Mouse (Mus musculus) heart, postnatal 10 days (tissue): ENCODE measurements around the gene Gm20388. TPM values are rescaled to one million over a fixed set of nuclear protein-coding genes. Genes with fewer than 3 reads are reported as not detected.

ENCODE experiments used
- DNase-seq, 2 experiments: peaks; one replicate each; pipeline ENCODE4 v3.0.0; 2021
- intact Hi-C: fragments of 180-260 bp; cut with DNase I; formaldehyde crosslinking; loops from one replicate; pipeline ENCODE4 v1.15.1; 2025
- total RNA-seq, 2 experiments: library from RNA; stranded (reverse); gene quantifications; 2 replicates each; pipeline ENCODE4 v1.2.3; 2021

Gene Gm20388
- total RNA-seq, 2 experiments from 2014 or later: 2.0 to 2.2 TPM

GRCm38 (mm10) chr8:121935341-121936294 lies 2025.0 kb downstream of the Gm20388 start:
- intact Hi-C loops: no loop called here
- DNase-seq: peak; percentile 39 to 54

- DNase-seq: no peak
- intact Hi-C loops: no loop called here
Measured at GRCm38 (mm10) chr8:121936391-121936790, 2025.8 kb downstream of the Gm20388 start.

- no peak for DNase-seq
- intact Hi-C loops: no loop called here
Measured at GRCm38 (mm10) chr8:121938732-121939131, 2028.1 kb downstream of the Gm20388 start.

GRCm38 (mm10) chr8:121943057-121943540 lies 2032.5 kb downstream of the Gm20388 start:
- no peak for DNase-seq
- intact Hi-C loops: no loop called here

GRCm38 (mm10) chr8:121943716-121944115 lies 2033.1 kb downstream of the Gm20388 start:
- intact Hi-C loops: no loop called here
- DNase-seq: no peak

GRCm38 (mm10) chr8:121944831-121945230 lies 2034.2 kb downstream of the Gm20388 start, which contains the start of gene Car5a:
TSS of gene Car5a (minus strand) at chr8:121944904.
- intact Hi-C loops: no loop called here
- no peak for DNase-seq

- no peak for DNase-seq
- intact Hi-C loops: no loop called here
Measured at GRCm38 (mm10) chr8:121946351-121946750, 2035.7 kb downstream of the Gm20388 start.

- no peak for DNase-seq
- intact Hi-C loops: no loop called here
Measured at GRCm38 (mm10) chr8:121947047-121947752, 2036.6 kb downstream of the Gm20388 start.

- peak; percentile 94 to 96 for DNase-seq
- intact Hi-C loops: no loop called here
Measured at GRCm38 (mm10) chr8:121947753-121948141, 2037.1 kb downstream of the Gm20388 start.

- peak in 1 of 2 experiments; percentile 25 for DNase-seq
- intact Hi-C loops: no loop called here
Measured at GRCm38 (mm10) chr8:121948321-121949145, 2037.9 kb downstream of the Gm20388 start.

- intact Hi-C loops: no loop called here
- DNase-seq: peak in 1 of 2 experiments; percentile 24
Measured at GRCm38 (mm10) chr8:121949222-121949800, 2038.7 kb downstream of the Gm20388 start, which contains the start of gene Banp. TSS of gene Banp (plus strand) at chr8:121949750.

- intact Hi-C loops: no loop called here
- peak; percentile 98 for DNase-seq
Measured at GRCm38 (mm10) chr8:121949941-121950748, 2039.5 kb downstream of the Gm20388 start.

- intact Hi-C loops: no loop called here
- DNase-seq: peak; percentile 82 to 83
Measured at GRCm38 (mm10) chr8:121950749-121951655, 2040.4 kb downstream of the Gm20388 start.

- DNase-seq: no peak
Measured at GRCm38 (mm10) chr8:121951656-121952009, 2041.0 kb downstream of the Gm20388 start.

GRCm38 (mm10) chr8:121952122-121952521 lies 2041.5 kb downstream of the Gm20388 start:
- DNase-seq: no peak
- intact Hi-C loops: no loop called here

More at GRCm38 (mm10) chr8:121951656-121952009, 2041.0 kb downstream of the Gm20388 start:
- intact Hi-C loops: no loop called here

- no peak for DNase-seq
- intact Hi-C loops: no loop called here
Measured at GRCm38 (mm10) chr8:121952800-121953199, 2042.2 kb downstream of the Gm20388 start.

GRCm38 (mm10) chr8:121953821-121954545 lies 2043.3 kb downstream of the Gm20388 start:
- intact Hi-C loops: no loop called here

More at GRCm38 (mm10) chr8:121953821-121954545, 2043.3 kb downstream of the Gm20388 start:
- DNase-seq: no peak
